Mouse (Mus musculus) spleen, postnatal 14 days (tissue): ENCODE results near the gene Cd247.

Experiments used
- DNase-seq, 2 experiments: peaks; one replicate each; pipeline ENCODE4 v3.0.0; 2021 to 2022; ENCODE audit warnings: low spot score in 2 of 2

Gene Cd247

DNA sequence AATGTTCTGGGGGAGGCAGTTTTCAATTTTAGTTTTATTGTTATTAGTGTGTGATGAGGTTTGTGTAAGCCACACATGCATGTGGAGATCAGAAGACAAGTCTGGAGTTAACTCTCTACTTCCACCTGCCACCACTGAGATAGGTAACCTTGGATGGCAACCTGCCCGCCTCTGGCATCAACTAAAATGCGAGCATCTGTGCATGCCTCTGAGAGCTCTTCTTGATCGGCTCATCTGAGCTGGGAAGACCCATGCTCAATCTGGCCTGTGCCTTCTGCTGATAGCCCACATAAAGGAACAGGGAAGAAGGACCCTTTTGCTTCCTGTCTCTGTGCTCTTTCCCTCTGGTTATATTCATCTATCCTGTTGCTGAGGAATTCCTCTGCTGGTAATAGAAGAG is 121.0 kb downstream of the Cd247 start:
- DNase-seq, result no peak

DNA sequence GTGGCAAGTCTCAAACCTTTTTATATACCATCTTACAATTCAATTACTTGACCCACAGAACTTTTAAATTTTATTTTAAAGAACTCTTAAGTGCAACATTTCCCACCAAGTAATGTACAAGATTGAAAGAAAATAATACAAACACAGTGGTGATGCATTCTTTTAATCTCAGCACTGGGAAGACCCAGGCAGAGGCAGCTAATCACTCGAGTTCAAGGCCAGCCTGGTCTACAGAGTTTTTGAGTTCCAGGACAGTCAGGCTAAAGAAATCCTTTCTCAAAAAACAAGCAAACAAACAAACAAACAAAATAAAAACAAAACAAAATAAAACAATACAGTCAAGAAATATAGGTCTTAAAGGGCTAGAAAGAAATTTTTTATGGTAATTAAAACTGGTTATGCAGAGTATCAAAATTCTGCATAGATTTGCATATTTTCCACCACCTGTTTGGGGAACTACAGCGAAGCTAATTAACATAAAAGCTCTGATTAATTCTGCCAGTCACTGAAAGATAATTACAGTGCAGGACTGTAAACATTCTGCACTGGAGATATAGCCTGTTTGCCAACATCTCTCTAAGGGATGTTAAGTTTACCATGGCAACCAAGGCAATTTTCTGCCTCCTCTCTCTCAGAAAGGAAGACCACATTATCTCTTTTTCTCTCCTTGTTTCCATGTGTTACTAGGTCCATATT is 125.4 kb downstream of the Cd247 start:
- DNase-seq, result no peak

DNA sequence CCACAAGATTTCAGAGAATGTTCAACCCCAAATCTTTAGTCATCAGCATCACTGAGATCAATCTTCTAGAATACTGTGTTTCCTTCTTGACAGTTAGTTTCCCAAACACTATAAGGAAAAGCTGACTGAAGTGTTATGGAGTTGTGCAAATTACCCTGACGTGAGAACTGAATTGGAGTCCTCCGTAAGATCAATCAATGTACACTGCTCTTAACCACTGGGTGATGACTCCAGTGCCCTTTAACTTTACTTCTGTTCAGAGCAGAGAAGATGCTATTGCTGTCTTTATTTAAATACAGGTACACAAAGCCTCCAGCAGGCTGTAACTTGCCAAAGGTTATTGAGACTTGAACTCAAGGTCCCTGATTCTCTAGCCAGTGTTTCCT is 125.9 kb downstream of the Cd247 start:
- DNase-seq, result no peak

DNA sequence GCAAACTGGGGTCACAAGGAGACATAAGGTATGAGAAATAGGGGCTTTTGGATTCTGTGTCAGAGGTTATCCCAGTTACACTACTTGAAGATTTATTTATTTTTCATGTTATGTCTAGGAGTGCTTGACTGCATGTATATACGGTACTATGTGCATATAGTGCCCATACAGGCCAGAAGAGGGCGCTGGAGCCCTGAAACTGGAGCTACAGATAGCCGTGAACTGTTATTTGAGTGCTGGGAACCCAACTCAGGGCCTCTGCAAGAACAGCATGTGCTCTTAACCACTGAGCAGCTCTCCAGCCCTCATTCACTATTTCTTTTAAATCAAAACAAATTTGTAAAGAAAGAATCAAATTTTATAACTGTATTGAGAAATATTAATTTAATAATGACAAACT is 132.5 kb downstream of the Cd247 start:
- DNase-seq, result no peak

DNA sequence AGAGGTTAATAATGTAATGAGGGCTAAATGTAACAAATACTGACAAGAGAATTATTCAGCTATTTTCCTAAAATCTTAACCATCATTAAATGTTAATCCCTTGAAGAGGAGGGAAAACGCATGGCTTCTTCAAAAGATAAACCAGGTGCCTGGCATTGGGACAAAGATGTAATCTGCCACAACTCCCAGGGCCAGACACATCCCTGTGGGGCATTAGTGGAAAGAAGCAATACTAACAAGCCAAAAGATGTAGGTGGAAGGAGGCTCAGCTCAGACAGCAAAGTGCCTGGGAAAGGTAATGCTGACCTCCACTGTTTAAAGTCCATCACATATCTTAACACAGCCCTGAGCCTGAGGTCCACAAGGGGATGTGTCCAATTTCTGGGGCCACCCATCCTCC is 134.0 kb downstream of the Cd247 start:
- DNase-seq, result no peak

DNA sequence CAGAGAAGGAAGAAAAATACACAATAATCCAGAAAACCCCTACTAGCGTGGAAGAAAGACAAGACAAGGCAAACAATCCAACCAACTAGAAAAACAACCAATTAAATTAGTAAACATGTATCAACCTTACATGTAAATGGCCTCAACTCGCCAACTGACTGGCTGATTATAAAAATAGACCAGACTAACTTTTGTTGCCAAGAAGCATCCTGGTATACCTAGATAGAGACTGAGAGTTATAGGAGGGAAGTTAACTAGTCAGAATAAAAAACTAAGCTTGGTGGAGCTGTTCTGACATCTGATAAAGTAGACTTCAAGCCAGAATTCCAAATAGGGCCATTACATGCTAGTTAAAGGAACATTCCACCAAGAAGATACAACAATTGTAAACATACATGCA is 136.7 kb downstream of the Cd247 start:
- no peak for DNase-seq
